Mouse (Mus musculus): ENCODE results near the gene Prx. TPM values are rescaled to one million over a fixed set of nuclear protein-coding genes. Genes with fewer than 3 reads are reported as not detected.

Prx gene
- 0.14 TPM for polyA plus RNA-seq (2014; fragmentation: Illumina TruSeq; extraction: RNeasy Lipid Tissue Mini Kit (QIAGEN cat#74804))

GRCm38 (mm10) chr7:27499036-27499435 lies at the start of gene Prx:
Gene Prx, plus strand, starts transcription at chr7:27499324.

GRCm38 (mm10) chr7:27473156-27473834 lies 25.8 kb upstream of the Prx start, which contains the start of gene Sertad3:
Gene Sertad3, plus strand, starts transcription at chr7:27473768.

GRCm38 (mm10) chr7:27486770-27487697 lies 12.1 kb upstream of the Prx start, which contains the start of gene Sertad1:
Gene Sertad1, plus strand, starts transcription at chr7:27486910.

GRCm38 (mm10) chr7:27522967-27523366 lies 23.8 kb downstream of the Prx start, which contains the start of gene Hipk4:
Gene Hipk4, plus strand, starts transcription at chr7:27523267.

GRCm38 (mm10) chr7:27552931-27553513 lies 53.9 kb downstream of the Prx start, which contains the start of the genes Pld3 and 2310022A10Rik:
Gene Pld3, minus strand, starts transcription at chr7:27553218.
Gene 2310022A10Rik, plus strand, starts transcription at chr7:27553233.

Other genes starting within 250 kb of the Prx start
- 0.51 TPM for gene Numbl, start 240.9 kb upstream of the Prx start, polyA plus RNA-seq (2014; fragmentation: Illumina TruSeq; extraction: RNeasy Lipid Tissue Mini Kit (QIAGEN cat#74804))
- not detected for gene Ltbp4, start 161.6 kb upstream of the Prx start, polyA plus RNA-seq (2014; fragmentation: Illumina TruSeq; extraction: RNeasy Lipid Tissue Mini Kit (QIAGEN cat#74804))
- gene Shkbp1, start 143.3 kb upstream of the Prx start, polyA plus RNA-seq (2014; fragmentation: Illumina TruSeq; extraction: RNeasy Lipid Tissue Mini Kit (QIAGEN cat#74804)), result 0.54 TPM
- gene Gm20479, start 141.9 kb upstream of the Prx start, polyA plus RNA-seq (2014; fragmentation: Illumina TruSeq; extraction: RNeasy Lipid Tissue Mini Kit (QIAGEN cat#74804)), result not detected
- not detected for gene Sptbn4, start 51.6 kb upstream of the Prx start, polyA plus RNA-seq (2014; fragmentation: Illumina TruSeq; extraction: RNeasy Lipid Tissue Mini Kit (QIAGEN cat#74804))
- not detected for gene Blvrb, start 51.3 kb upstream of the Prx start, polyA plus RNA-seq (2014; fragmentation: Illumina TruSeq; extraction: RNeasy Lipid Tissue Mini Kit (QIAGEN cat#74804))
- 2.0 TPM for gene Sertad3, start 25.6 kb upstream of the Prx start, polyA plus RNA-seq (2014; fragmentation: Illumina TruSeq; extraction: RNeasy Lipid Tissue Mini Kit (QIAGEN cat#74804))
- 0.51 TPM for gene Sertad1, start 12.4 kb upstream of the Prx start, polyA plus RNA-seq (2014; fragmentation: Illumina TruSeq; extraction: RNeasy Lipid Tissue Mini Kit (QIAGEN cat#74804))
- 0.46 TPM for gene Hipk4, start 23.9 kb downstream of the Prx start, polyA plus RNA-seq (2014; fragmentation: Illumina TruSeq; extraction: RNeasy Lipid Tissue Mini Kit (QIAGEN cat#74804))
- gene Pld3, start 53.9 kb downstream of the Prx start, polyA plus RNA-seq (2014; fragmentation: Illumina TruSeq; extraction: RNeasy Lipid Tissue Mini Kit (QIAGEN cat#74804)), result 0.34 TPM
- 2.0 TPM for gene 2310022A10Rik, start 53.9 kb downstream of the Prx start, polyA plus RNA-seq (2014; fragmentation: Illumina TruSeq; extraction: RNeasy Lipid Tissue Mini Kit (QIAGEN cat#74804))
- 9.0 TPM for gene Akt2, start 92.2 kb downstream of the Prx start, polyA plus RNA-seq (2014; fragmentation: Illumina TruSeq; extraction: RNeasy Lipid Tissue Mini Kit (QIAGEN cat#74804))
- not detected for gene Ttc9b, start 154.6 kb downstream of the Prx start, polyA plus RNA-seq (2014; fragmentation: Illumina TruSeq; extraction: RNeasy Lipid Tissue Mini Kit (QIAGEN cat#74804))
- 0.91 TPM for gene Map3k10, start 175.3 kb downstream of the Prx start, polyA plus RNA-seq (2014; fragmentation: Illumina TruSeq; extraction: RNeasy Lipid Tissue Mini Kit (QIAGEN cat#74804))
- 6.0 TPM for gene Zfp607b, start 190.0 kb downstream of the Prx start, polyA plus RNA-seq (2014; fragmentation: Illumina TruSeq; extraction: RNeasy Lipid Tissue Mini Kit (QIAGEN cat#74804))
- 73.2 TPM for gene Zfp60, start 232.1 kb downstream of the Prx start, polyA plus RNA-seq (2014; fragmentation: Illumina TruSeq; extraction: RNeasy Lipid Tissue Mini Kit (QIAGEN cat#74804))

Measured in ovary, adult 10 weeks (tissue).